8 mouse cellular contexts compared by ENCODE assay signal in the genomic region with DNA sequence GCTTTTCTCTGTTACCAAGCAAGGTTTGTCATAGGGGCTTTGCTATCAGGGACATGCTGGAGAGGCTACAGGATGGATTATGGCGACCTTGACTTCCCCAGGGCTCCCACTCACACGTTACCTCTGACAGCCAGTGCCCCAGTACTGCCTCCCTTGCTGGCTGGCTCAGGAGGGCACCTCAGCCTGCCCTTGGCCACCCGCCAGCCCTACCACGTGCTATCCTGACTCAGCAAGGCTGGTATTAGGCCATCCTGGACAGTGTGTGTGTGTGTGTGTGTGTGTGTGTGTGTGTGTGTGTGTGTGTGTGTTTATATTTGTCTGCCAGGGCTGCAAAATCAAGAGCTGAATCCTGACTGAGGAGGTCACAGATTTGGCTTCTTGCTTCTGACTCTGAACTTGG. TPM values are rescaled to one million over a fixed set of nuclear protein-coding genes. Genes with fewer than 3 reads are reported as not detected.
A peak's percentile ranks its signal among the peaks of the same experiment; 100 is the strongest.
DNase-seq lines count a peak whose midpoint lies in the region; ATAC-seq lines count a peak whose summit lies in the region.
"Had no signal": no experiment of that assay in that cellular context is flagged by ENCODE, and none has a peak within 500 bp of the region (broad histone marks: within the 10 kb centered on the region; RNA-seq: fewer than 3 reads in every experiment).

No protein-coding gene starts in this region.

- intact Hi-C loops in heart, postnatal 14 days (cut with DNase I) = no loop called here

- no peaks in the 10 kb centered on the region for H3K27me3 ChIP-seq in lung, embryonic 15.5 days
- H3K27me3 ChIP-seq in neural tube, embryonic 15.5 days (replicated peaks) = no peaks in the 10 kb centered on the region

- H3K4me2 ChIP-seq in lung, embryonic 15.5 days = no peak overlapping the region
- no peak overlapping the region for H3K4me2 ChIP-seq in neural tube, embryonic 15.5 days

- H3K4me1 ChIP-seq in lung, embryonic 15.5 days = peaks cover 34% of the 10 kb centered on the region
- H3K4me1 ChIP-seq in neural tube, embryonic 15.5 days = no peaks in the 10 kb centered on the region

- peak; percentile 77 for DNase-seq in NIH3T3 (ENCODE audit: low read depth)
- peak; percentile 97 for DNase-seq in adrenal gland, adult 8-10 months
- peak; percentile 79 to 87 for DNase-seq in heart, postnatal 14 days
- DNase-seq in urinary bladder, adult 18-20 months (ENCODE audit: low spot score in 2 of 2) = peak; percentile 87 to 89
- DNase-seq in layer of hippocampus, adult 9-10 months (ENCODE audit: low spot score) = no peak

- peak overlapping the region; percentile 18 for H3K27ac ChIP-seq in lung, embryonic 15.5 days
- H3K27ac ChIP-seq in neural tube, embryonic 15.5 days (replicated peaks) = no peak overlapping the region

- WGBS in lung, embryonic 15.5 days = 36% methylated on average over 4 of the region's 4 CpGs
- 59% methylated on average over 4 of the region's 4 CpGs for WGBS in neural tube, embryonic 15.5 days

- H3K36me3 ChIP-seq in lung, embryonic 15.5 days = no peaks in the 10 kb centered on the region
- H3K36me3 ChIP-seq in neural tube, embryonic 15.5 days = no peaks in the 10 kb centered on the region

- no peak overlapping the region for H3K9ac ChIP-seq in lung, embryonic 15.5 days
- no peak overlapping the region for H3K9ac ChIP-seq in neural tube, embryonic 15.5 days (replicated peaks)

- no peak overlapping the region for H3K4me3 ChIP-seq in lung, embryonic 15.5 days
- H3K4me3 ChIP-seq in neural tube, embryonic 15.5 days (replicated peaks) = no peak overlapping the region

- ATAC-seq in lung, embryonic 15.5 days (ENCODE audit: borderline replicate concordance, extremely low read depth, low FRiP score, low TSS enrichment) = peak; percentile 64; the same call in 1 of the 2 replicates
- no peak for ATAC-seq in neural tube, embryonic 15.5 days (ENCODE audit: low FRiP score)

- H3K9me3 ChIP-seq in lung, embryonic 15.5 days = no peaks in the 10 kb centered on the region
- no peaks in the 10 kb centered on the region for H3K9me3 ChIP-seq in neural tube, embryonic 15.5 days (replicated peaks)

RNA-seq across cellular contexts. Expression of gene Gas6, which starts 12.6 kb away (rescaled TPM):
- total RNA-seq in adrenal gland, adult 8-10 months (2022) = 1,000 to 10,000 TPM in 1 of 4 experiments, 100 to 1,000 TPM in 3; 130 to 1,084 (median 297) TPM
- 100 to 1,000 TPM; 121 to 122 TPM for total RNA-seq in heart, postnatal 14 days (2021)
- 74.8 and 85.7 TPM in 2 replicates for polyA plus RNA-seq in lung, embryonic 15.5 days (2015; fragmentation: Nextera tagmentation; extraction: Ambion mirVana)
- polyA plus RNA-seq in neural tube, embryonic 15.5 days (2015; fragmentation: Nextera tagmentation; extraction: Ambion mirVana) = 59.1 and 88.5 TPM in 2 replicates

RNA-seq across cellular contexts. Expression of gene 1700029H14Rik, which starts 55.4 kb away (rescaled TPM):
- not detected for total RNA-seq in adrenal gland, adult 8-10 months (2022)
- total RNA-seq in heart, postnatal 14 days (2021) = not detected
- polyA plus RNA-seq in lung, embryonic 15.5 days (2015; fragmentation: Nextera tagmentation; extraction: Ambion mirVana) = not detected in 2 replicates
- not detected in 2 replicates for polyA plus RNA-seq in neural tube, embryonic 15.5 days (2015; fragmentation: Nextera tagmentation; extraction: Ambion mirVana)
- polyA plus RNA-seq: large intestine, adult 2 months had no signal
